Mouse (Mus musculus) megakaryocyte, embryonic 14.5 days (primary cell): ENCODE results near the gene Sergef.

Source experiments
- FLI1 ChIP-seq: IDR thresholded peaks from 2 replicates; pipeline ENCODE4 v1.6.1; 2012; ENCODE audit warnings: low read length, inconsistent platforms, mixed read lengths
- GATA1 ChIP-seq: IDR thresholded peaks from 3 replicates; pipeline ENCODE4 v1.6.1; 2012; ENCODE audit warnings: mixed read lengths, low read length, inconsistent platforms, borderline replicate concordance

GRCm38 (mm10) chr7:46438537-46439141 lies 201.0 kb downstream of the Sergef start:
- TF ChIP-seq GATA1 (no peak), FLI1 (no peak)
